Mouse (Mus musculus) lung, postnatal 0 days (tissue): ENCODE measurements around the gene Dnaaf1.

Experiments
- CTCF ChIP-seq: IDR thresholded peaks from 2 replicates; pipeline ENCODE4 v1.5.1; 2016; ENCODE audit warnings: antibody characterized with exemption, mild to moderate bottlenecking
- EP300 ChIP-seq: IDR thresholded peaks from 2 replicates; pipeline ENCODE4 v1.6.1; 2016; ENCODE audit warnings: antibody characterized with exemption, mild to moderate bottlenecking, control low read depth

- TF ChIP-seq CTCF (no peak), EP300 (no peak)
Observed at GRCm38 (mm10) chr8:119545791-119546190, 29.2 kb upstream of the Dnaaf1 start.
